Mouse (Mus musculus): ENCODE measurements around the gene Akt2. TPM values are rescaled to one million over a fixed set of nuclear protein-coding genes. Genes with fewer than 3 reads are reported as not detected.

Akt2 gene
- total and polyA plus RNA-seq, 3 experiments, result 73.5 to 127 TPM; not detected in 1

GRCm38 (mm10) chr7:27649723-27650122 is 58.4 kb downstream of the Akt2 start:
- Histone ChIP-seq H3K36me3 (ENCODE audit: control insufficient read depth in 1 of 2, insufficient read depth in 2 of 2, low read length in 2 of 2) (no peaks in the 10 kb centered on the region), H3K27me3 (ENCODE audit: control insufficient read depth in 1 of 2, insufficient read depth in 2 of 2, low read length in 2 of 2) (no peaks in the 10 kb centered on the region), H3K4me1 (ENCODE audit: control insufficient read depth in 1 of 2, insufficient read depth in 2 of 2, low read length in 2 of 2) (peaks cover 0 to 6% of the 10 kb centered on the region in 2 experiments; a peak in 1 of 4 replicates), H3K9me3 (replicated peaks; ENCODE audit: insufficient read depth, low read length) (no peaks in the 10 kb centered on the region), H3K4me3 (ENCODE audit: control insufficient read depth in 1 of 2, insufficient read depth in 1 of 2, low read depth in 2 of 2, low read length in 2 of 2) (no peak overlapping the region), H3K27ac (ENCODE audit: control insufficient read depth, low read depth, low read length) (no peak overlapping the region), H3K9ac (ENCODE audit: control insufficient read depth, low read depth, low read length, poor library complexity, severe bottlenecking) (no peak overlapping the region), H3K79me2 (ENCODE audit: control insufficient read depth, insufficient read depth, low read length, poor library complexity) (no peaks in the 10 kb centered on the region)
- TF ChIP-seq KAT2A (conservative IDR thresholded peaks at IDR 0.05; ENCODE audit: low read depth, low read length), result no peak
- no peak for TF ChIP-seq POLR2AphosphoS5 (IDR thresholded peaks at IDR 0.05; ENCODE audit: borderline replicate concordance, low read depth, low read length)
- no peak for TF ChIP-seq NELFE (IDR thresholded peaks at IDR 0.05; ENCODE audit: low read depth, low read length)
- TF ChIP-seq MEF2A (IDR thresholded peaks at IDR 0.05; ENCODE audit: extremely low read depth, insufficient replicate concordance, low read depth, low read length, poor library complexity, severe bottlenecking), result no peak
- no peak for TF ChIP-seq NRF1 (IDR thresholded peaks at IDR 0.05; ENCODE audit: insufficient read depth, low read depth, low read length, poor library complexity, severe bottlenecking)
- TF ChIP-seq POLR2AphosphoS2 (IDR thresholded peaks at IDR 0.05; ENCODE audit: low read length), result no peak
- no peak for TF ChIP-seq MYB (IDR thresholded peaks at IDR 0.05; ENCODE audit: low read depth, low read length)
- no peak for TF ChIP-seq ZKSCAN1 (IDR thresholded peaks at IDR 0.05; ENCODE audit: low read depth, low read length)
- TF ChIP-seq MAFK (IDR thresholded peaks at IDR 0.05; ENCODE audit: borderline replicate concordance, low read depth, low read length), result no peak
- no peak for TF ChIP-seq ETS1 (IDR thresholded peaks at IDR 0.05; ENCODE audit: low read depth, low read length)
- TF ChIP-seq SMC3 (IDR thresholded peaks at IDR 0.05; ENCODE audit: low read depth, low read length), result no peak
- TF ChIP-seq CHD1 (IDR thresholded peaks at IDR 0.05; ENCODE audit: low read depth, low read length), result no peak
- TF ChIP-seq MYC (IDR thresholded peaks at IDR 0.05; ENCODE audit: low read depth, low read length), result no peak
- no peak for TF ChIP-seq CHD2 (IDR thresholded peaks at IDR 0.05; ENCODE audit: low read length)
- DNase-seq (ENCODE audit: low read depth, low spot score), result no peak

- peak; percentile 93 for DNase-seq (ENCODE audit: low read depth, low spot score)
- H3K4me3 ChIP-seq (ENCODE audit: control insufficient read depth in 1 of 2, insufficient read depth in 1 of 2, low read depth in 2 of 2, low read length in 2 of 2), result peak overlapping the region; percentile 44 to 58
- no peaks in the 10 kb centered on the region for H3K9me3 ChIP-seq (replicated peaks; ENCODE audit: insufficient read depth, low read length)
- H3K9ac ChIP-seq (ENCODE audit: control insufficient read depth, low read depth, low read length, poor library complexity, severe bottlenecking), result peak overlapping the region; percentile 49
- H3K36me3 ChIP-seq (ENCODE audit: control insufficient read depth in 1 of 2, insufficient read depth in 2 of 2, low read length in 2 of 2), result no peaks in the 10 kb centered on the region
- H3K27me3 ChIP-seq (ENCODE audit: control insufficient read depth in 1 of 2, insufficient read depth in 2 of 2, low read length in 2 of 2), result no peaks in the 10 kb centered on the region
- H3K27ac ChIP-seq (ENCODE audit: control insufficient read depth, low read depth, low read length), result no peak overlapping the region
- peaks cover 0 to 6% of the 10 kb centered on the region in 2 experiments; a peak in 1 of 4 replicates for H3K4me1 ChIP-seq (ENCODE audit: control insufficient read depth in 1 of 2, insufficient read depth in 2 of 2, low read length in 2 of 2)
- no peaks in the 10 kb centered on the region for H3K79me2 ChIP-seq (ENCODE audit: control insufficient read depth, insufficient read depth, low read length, poor library complexity)
- TF ChIP-seq SMC3 (IDR thresholded peaks at IDR 0.05; ENCODE audit: low read depth, low read length), result peak; percentile 87
- no peak for TF ChIP-seq BHLHE40 (IDR thresholded peaks at IDR 0.05; ENCODE audit: borderline replicate concordance, low read depth, low read length)
- no peak for TF ChIP-seq MYC (IDR thresholded peaks at IDR 0.05; ENCODE audit: low read depth, low read length)
- no peak for TF ChIP-seq ELF1 (IDR thresholded peaks at IDR 0.05; ENCODE audit: low read depth, low read length)
- TF ChIP-seq GATA1 (IDR thresholded peaks at IDR 0.05; ENCODE audit: low read depth, low read length), result no peak
- TF ChIP-seq MAFK (IDR thresholded peaks at IDR 0.05; ENCODE audit: borderline replicate concordance, low read depth, low read length), result no peak
- TF ChIP-seq KAT2A (conservative IDR thresholded peaks at IDR 0.05; ENCODE audit: low read depth, low read length), result no peak
- no peak for TF ChIP-seq ZNF384 (IDR thresholded peaks at IDR 0.05; ENCODE audit: low read depth, low read length)
- peak; percentile 88 for TF ChIP-seq RAD21 (IDR thresholded peaks at IDR 0.05; ENCODE audit: low read depth, low read length)
- TF ChIP-seq USF2 (IDR thresholded peaks at IDR 0.05; ENCODE audit: borderline replicate concordance in 1 of 2, insufficient read depth in 1 of 2, low read depth in 1 of 2, low read length in 2 of 2), result no peak
- no peak for TF ChIP-seq ZKSCAN1 (IDR thresholded peaks at IDR 0.05; ENCODE audit: low read depth, low read length)
- TF ChIP-seq ETS1 (IDR thresholded peaks at IDR 0.05; ENCODE audit: low read depth, low read length), result no peak
- TF ChIP-seq NRF1 (IDR thresholded peaks at IDR 0.05; ENCODE audit: insufficient read depth, low read depth, low read length, poor library complexity, severe bottlenecking), result no peak
- TF ChIP-seq CHD1 (IDR thresholded peaks at IDR 0.05; ENCODE audit: low read depth, low read length), result no peak
- TF ChIP-seq MXI1 (IDR thresholded peaks at IDR 0.05; ENCODE audit: low read depth, low read length), result no peak
- no peak for TF ChIP-seq NELFE (IDR thresholded peaks at IDR 0.05; ENCODE audit: low read depth, low read length)
- TF ChIP-seq UBTF (IDR thresholded peaks at IDR 0.05; ENCODE audit: borderline replicate concordance, insufficient read depth, low read depth, low read length), result no peak
- no peak for TF ChIP-seq SIN3A (IDR thresholded peaks at IDR 0.05; ENCODE audit: low read length)
- peak; percentile 82 to 88 (median 84) for TF ChIP-seq CTCF (IDR thresholded peaks at IDR 0.05 in 2 of 3, conservative IDR thresholded peaks at IDR 0.05 in 1 of 3; ENCODE audit: control insufficient read depth in 1 of 3, insufficient read depth in 1 of 3, low read depth in 2 of 3, low read length in 3 of 3, poor library complexity in 1 of 3, severe bottlenecking in 1 of 3)
- TF ChIP-seq RCOR1 (IDR thresholded peaks at IDR 0.05; ENCODE audit: low read depth, low read length), result peak; percentile 10; the same call in 1 of the 2 replicates
- no peak for TF ChIP-seq POLR2A (IDR thresholded peaks at IDR 0.05; ENCODE audit: control insufficient read depth in 1 of 2, insufficient read depth in 1 of 2, low read depth in 1 of 2, low read length in 2 of 2, poor library complexity in 1 of 2)
- TF ChIP-seq ZMIZ1 (IDR thresholded peaks at IDR 0.05; ENCODE audit: low read depth, low read length), result no peak
- TF ChIP-seq USF1 (IDR thresholded peaks at IDR 0.05; ENCODE audit: low read depth, low read length), result no peak
- TF ChIP-seq TBP (IDR thresholded peaks at IDR 0.05; ENCODE audit: low read depth, low read length), result 0 out of 2 replicates have a peak, but pooled peaks have one; percentile 1
Measured at GRCm38 (mm10) chr7:27650949-27651348, 59.6 kb downstream of the Akt2 start.
